Mouse (Mus musculus) splenic B cell, adult 2 months (primary cell): ENCODE measurements around the gene Adprm.
A peak's percentile ranks its signal among the peaks of the same experiment; 100 is the strongest.

Experiments
- DNase-seq: peaks from one replicate; pipeline ENCODE4 v3.0.0-alpha.2; 2011; ENCODE audit warnings: low read depth, low spot score
- H3K27me3 ChIP-seq: 2 replicates; pipeline ENCODE4 v1.6.1; 2012; ENCODE audit warnings: mild to moderate bottlenecking, low read length, moderate library complexity, mixed read lengths; ENCODE audit not compliant: control insufficient read depth, poor library complexity, insufficient read depth, severe bottlenecking
- H3K36me3 ChIP-seq: 2 replicates; pipeline ENCODE4 v1.6.1; 2012; ENCODE audit warnings: mild to moderate bottlenecking, low read length, moderate library complexity, mixed read lengths; ENCODE audit not compliant: control insufficient read depth, poor library complexity, insufficient read depth, severe bottlenecking

Gene Adprm

DNA sequence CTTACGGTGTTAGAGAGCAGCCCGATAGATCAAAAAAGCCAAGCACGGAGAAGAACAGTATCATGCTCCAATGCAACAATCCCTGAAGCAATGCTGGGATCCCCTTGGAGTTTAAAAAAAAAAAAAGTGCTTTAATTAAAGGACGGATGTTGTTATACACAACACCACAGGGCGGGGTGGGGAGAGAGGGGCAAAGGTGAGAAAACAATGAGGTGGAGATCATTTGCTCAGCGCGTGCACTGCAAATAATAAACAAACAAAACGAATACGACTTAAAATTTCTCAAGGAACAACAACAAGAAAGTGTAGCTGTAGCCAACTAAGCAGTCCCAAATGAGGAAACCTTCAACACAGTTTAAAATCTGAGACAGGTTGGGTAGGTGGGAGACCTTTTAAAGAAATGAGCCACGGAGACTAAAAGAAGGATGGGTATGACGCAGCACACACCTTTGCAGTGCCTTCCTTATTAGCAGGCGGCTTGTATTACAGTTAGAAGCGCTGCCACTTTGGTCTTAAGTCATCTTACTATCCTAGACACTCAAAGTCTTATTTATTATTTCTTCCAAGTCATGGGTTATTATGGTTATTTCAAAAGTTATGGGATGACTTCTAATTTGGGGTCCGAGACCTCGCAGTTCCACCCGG is 596 bp downstream of the Adprm start:
- peak; percentile 2 for DNase-seq
- H3K27me3 ChIP-seq: no peaks in the 10 kb centered on the region

DNA sequence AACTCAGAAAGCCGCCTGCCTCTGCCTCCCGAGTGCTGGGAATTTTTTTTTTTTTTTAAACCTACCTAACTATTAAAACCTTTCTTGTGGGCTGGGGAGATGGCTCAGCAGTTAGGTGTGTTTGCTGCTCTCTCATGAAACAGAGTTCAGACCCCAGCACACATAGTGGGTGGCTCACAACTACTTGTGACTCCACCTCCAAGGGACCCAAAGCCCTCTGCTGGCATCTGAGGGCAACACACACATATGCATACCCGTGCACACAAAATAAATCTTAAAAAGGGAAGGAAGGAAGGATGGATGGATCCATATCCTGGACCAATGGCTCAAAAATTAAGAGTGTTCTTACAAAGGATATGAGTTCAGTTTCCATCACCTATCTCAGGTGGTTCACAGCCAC is 3.1 kb downstream of the Adprm start:
- Histone ChIP-seq H3K36me3 (peaks cover 2% of the 10 kb centered on the region; the same call in 1 of the 2 replicates), H3K27me3 (no peaks in the 10 kb centered on the region)
- DNase-seq: peak; percentile 11

More for the DNA sequence above, 596 bp downstream of the Adprm start:
- peaks cover 6% of the 10 kb centered on the region for H3K36me3 ChIP-seq

DNA sequence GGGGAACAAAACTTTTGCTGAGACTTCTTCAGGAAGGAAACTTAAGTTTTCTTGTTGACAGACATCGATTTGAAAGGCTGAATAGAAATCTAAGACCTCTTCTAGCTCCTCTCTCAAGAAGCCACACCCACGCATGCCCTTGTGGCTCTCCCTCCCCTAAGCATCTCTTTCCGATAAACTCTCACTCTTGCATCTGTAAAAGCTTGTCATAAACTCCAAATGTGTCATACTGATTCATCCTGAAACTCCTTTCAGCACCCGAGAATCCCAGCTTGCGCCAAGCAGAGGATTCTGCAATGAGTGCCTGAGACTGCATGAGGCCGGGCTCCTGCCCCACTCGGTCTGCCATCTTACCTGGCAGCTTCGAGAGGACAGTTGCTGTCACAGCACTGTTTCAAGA is 3.9 kb downstream of the Adprm start:
- H3K36me3 ChIP-seq: peaks cover 2% of the 10 kb centered on the region; the same call in 1 of the 2 replicates
- DNase-seq: no peak
- H3K27me3 ChIP-seq: no peaks in the 10 kb centered on the region

DNA sequence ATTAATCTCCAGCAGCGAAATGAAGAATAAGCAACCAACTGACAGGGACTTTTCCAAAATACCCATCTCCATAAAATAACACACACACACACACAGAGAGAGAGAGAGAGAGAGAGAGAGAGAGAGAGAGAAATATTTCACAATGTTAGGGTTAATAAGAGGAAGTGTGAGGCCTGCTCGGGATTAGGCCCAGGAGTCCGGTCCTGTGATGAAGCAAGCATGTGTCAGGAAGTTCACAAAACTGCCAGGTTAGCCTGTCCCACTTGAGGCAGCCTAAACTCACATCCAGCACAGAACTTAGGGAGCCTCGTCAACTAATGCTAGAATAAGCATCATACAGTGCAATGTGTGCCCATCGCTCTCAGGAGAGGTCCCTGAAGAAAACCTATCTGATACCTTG is 5.2 kb downstream of the Adprm start:
- no peak for DNase-seq
- Histone ChIP-seq H3K27me3 (no peaks in the 10 kb centered on the region), H3K36me3 (peaks cover 2% of the 10 kb centered on the region; the same call in 1 of the 2 replicates)

DNA sequence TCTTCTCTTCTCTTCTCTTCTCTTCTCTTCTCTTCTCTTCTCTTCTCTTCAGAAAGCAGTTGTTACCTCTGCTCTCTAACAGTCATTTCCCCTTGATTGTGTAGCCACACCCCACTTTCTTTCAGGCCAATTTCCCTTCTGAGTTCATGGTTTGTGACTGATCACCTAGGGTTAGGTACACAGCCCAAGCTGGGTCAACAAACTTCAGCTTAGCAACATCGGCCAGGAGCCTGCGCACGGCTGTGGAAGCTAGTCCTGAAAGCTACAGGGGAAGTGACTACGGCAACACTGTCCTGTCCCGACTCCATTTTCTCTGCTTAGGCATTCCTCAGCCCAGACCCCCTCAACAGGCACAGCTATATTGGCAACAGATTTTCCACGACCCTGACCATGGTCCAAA is 7.4 kb downstream of the Adprm start:
- DNase-seq: no peak
- H3K27me3 ChIP-seq: no peaks in the 10 kb centered on the region
- H3K36me3 ChIP-seq: peaks cover 13% of the 10 kb centered on the region

DNA sequence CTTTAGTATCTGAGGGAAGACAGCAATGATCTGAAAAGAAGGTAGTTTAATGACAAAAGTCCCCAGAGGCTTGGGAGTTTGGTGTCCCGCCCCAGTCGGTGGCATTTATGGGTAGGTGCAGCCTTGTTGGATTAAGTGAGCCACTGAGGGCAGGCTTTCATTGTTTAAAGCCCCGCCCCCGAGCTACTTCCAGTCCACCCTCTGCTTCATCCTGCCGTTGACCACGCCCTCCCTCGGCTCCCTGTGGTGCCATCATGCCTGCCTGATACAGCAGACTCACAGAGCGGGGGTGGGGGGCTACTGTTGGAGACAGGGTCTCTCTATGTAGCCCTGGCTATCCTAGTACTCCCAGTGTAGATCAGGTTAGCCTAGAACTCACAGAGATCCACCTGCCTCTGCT is 9.4 kb downstream of the Adprm start:
- Histone ChIP-seq H3K36me3 (peaks cover 13% of the 10 kb centered on the region), H3K27me3 (no peaks in the 10 kb centered on the region)
- DNase-seq: no peak

DNA sequence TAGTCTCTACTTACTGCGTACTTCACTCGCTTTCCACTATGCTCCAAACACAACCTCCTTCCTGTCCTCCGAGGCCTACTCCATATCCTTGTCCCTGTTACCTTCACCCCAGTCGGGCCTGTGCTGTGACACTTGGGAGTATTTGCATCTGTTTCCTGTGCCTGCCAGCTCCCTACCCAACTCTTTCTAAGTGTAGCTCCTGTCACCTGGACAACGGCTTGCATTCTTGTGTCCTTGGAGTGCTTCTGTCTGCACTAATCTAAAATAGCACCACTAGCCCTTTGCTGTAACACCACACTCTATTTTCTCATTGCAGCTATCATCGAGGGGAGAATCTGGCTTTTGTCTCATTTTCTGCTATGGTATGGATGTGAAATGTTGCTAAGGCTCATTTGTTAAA is 11.9 kb downstream of the Adprm start:
- no peaks in the 10 kb centered on the region for H3K27me3 ChIP-seq
- no peak for DNase-seq
- peaks cover 16% of the 10 kb centered on the region for H3K36me3 ChIP-seq

DNA sequence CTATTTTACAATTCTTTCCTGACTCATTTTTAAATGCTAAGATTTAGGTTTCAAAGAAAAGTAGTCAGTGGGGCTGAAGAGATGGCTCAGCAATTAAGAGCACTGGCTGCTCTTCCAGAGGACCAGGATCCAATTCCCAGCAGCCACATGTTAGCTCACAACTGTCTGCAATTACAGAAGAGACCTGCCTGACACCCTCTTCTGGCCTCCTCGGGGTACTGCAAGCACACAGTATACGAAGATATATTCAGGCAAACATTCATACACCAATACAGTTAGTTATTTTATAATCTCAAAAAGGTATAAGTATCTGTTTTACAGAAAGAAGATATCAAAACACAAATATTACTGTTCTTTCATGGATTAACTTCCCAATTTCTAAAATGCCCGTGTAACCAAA is 12.6 kb downstream of the Adprm start:
- Histone ChIP-seq H3K36me3 (peaks cover 15% of the 10 kb centered on the region), H3K27me3 (no peaks in the 10 kb centered on the region)
- no peak for DNase-seq

DNA sequence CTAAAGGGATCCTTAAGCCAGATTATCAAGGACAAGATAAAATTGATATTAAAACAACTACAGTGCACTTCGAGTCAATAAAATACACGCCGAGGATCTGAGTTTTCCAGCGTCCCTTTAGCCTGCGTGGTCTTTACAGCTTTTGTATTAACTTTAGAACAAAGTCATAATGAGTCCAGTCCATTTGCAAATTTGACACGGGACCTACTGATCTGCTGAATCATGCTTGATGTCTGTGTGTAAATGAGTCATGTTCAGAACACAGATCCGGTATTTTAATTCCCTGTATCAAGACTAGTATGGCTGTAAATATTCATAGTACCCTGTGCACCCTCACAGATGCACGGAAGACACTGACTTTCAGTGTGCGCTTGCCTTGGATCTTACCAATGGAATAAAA is 15.5 kb downstream of the Adprm start:
- H3K27me3 ChIP-seq: no peaks in the 10 kb centered on the region
- DNase-seq: no peak
- H3K36me3 ChIP-seq: peaks cover 15% of the 10 kb centered on the region

DNA sequence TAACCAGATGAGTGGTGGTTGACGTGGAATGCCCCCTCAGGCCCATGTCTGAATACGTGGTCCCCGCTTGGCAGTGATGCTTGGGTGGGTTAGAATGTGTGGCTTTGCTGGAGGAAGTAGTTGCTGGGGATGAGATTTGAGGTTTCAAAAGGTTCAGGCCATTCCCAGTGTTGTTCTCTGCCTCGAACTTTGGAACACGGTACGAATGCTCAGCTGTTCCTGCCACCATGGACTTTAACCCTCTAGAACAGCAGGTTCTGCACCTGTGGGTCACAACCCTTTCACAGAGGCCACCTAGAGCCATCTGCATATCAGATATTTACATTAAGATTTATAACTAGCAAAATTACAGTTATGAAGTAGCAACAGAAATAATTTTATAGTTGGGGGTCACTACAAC is 16.2 kb downstream of the Adprm start:
- Histone ChIP-seq H3K36me3 (peaks cover 10% of the 10 kb centered on the region), H3K27me3 (no peaks in the 10 kb centered on the region)
- DNase-seq: no peak

DNA sequence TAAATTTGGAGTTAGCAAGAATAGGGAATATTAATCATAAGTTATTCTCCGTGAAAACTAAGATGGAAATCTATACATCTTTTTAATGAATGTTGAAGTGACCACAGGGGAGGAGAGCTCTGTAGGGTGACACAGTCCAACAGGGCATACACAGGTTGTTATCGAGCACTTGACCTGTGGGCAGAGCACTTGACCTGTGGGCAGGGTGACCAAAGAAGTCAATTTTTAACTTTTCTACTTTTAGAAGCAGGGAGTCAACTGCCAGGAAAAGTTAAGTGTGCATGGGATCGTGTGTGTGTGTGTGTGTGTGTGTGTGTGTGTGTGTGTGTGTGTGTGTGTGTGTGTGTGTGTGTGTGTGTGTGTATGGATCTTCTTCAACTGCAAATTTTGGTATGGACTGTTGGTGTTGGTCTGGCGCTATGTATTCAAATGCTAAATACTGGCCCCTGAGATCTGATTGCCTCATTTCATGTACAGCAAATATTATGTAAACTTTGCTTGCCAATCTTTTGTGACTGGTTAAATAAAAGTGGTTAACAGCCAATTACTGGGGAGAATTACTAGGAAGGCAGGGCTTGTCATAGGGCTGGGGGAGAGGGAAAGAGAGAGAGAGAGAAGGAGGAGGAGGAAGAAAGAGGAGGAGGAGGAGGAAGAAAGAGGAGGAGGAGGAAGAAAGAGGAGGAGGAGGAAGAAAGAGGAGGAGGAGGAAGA is 17.5 kb downstream of the Adprm start:
- 0 out of 2 replicates have a peak, but pooled peaks cover 4% of the 10 kb centered on the region for H3K36me3 ChIP-seq
- no peaks in the 10 kb centered on the region for H3K27me3 ChIP-seq
- DNase-seq: no peak

DNA sequence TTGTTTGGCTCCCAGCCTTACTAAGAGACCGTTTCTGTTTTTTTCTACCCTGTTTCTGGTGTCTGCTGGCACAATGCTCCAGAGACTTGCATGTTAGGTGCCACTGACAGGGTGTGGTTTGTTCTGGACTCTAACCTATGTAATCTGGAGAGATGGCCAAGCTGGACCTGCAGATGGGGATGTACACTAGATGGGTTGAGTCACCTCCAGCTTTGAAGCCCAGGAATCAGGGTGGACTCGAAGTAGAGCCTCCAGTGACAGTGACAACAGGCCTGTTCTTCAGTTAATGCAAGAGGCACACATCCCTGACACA is 20.8 kb downstream of the Adprm start:
- DNase-seq: no peak
- no peaks in the 10 kb centered on the region for H3K36me3 ChIP-seq
- no peaks in the 10 kb centered on the region for H3K27me3 ChIP-seq

DNA sequence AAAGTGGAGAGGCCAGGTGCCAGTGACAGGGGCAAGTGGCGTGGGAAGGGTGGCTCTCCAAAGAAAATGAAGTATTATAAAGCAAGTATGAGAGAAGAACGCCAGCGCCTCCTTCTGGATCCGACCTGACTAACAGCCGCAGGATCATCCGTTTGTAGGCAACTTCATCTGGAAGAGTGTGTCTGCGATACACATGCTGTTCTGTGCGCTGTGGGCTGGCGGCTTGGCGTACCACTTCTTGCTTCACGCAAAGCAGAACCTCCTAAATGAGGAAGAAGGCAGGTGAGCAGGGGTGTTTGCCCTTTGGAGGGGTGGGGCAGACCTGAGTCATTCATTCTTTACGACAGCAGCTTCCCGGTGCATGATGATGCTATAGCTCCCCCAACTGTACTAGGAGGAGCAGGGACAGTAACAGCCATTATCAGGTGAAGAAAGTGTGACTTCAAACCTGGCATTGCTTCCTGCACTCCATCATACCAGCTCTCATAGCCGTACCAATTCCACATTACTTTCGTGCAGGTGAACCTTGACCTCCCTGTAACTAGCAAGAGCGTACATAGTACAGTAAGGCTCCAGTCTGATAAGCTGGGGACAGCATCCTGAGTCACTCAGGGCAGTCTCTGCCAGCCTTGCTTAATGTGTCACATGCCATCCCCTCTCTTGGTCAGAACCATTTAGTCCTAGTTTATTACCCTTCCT is 21.3 kb downstream of the Adprm start:
- no peak for DNase-seq
- Histone ChIP-seq H3K36me3 (no peaks in the 10 kb centered on the region), H3K27me3 (no peaks in the 10 kb centered on the region)

DNA sequence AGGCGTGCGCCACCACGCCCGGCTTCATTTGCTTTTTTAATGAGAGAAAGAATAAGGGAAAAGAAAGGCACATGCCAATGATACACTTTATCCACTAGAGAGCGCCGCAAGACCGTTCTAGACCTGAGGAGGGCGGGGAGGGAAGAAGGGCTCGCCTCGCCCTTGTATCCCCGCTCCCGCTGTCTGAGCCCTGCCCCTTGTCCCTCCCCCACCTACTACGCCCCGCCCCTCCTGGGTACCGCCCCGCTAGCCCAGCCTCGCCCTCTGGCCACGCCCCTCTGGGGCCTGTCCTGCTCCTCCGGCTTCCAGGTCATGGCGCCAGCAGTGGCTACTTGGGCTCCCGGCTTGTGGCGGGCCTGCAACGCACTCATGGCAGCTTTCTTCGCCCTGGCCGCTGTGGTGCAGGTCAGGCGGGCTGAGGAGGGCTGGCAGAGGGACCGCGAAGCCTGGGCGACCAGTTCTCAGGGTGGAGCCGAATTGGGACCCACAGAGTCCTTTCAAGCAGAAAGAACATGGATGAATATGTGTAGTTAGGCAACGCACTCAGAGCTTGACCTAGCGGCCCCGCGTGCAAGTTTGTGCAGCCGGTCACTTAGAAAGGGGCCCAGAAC is 27.4 kb downstream of the Adprm start, which contains the start of gene Tmem220:
TSS of gene Tmem220 (plus strand) at position 288 of the 611 bp plus-strand sequence.
- peak; percentile 95 for DNase-seq
- no peaks in the 10 kb centered on the region for H3K36me3 ChIP-seq
- no peaks in the 10 kb centered on the region for H3K27me3 ChIP-seq

DNA sequence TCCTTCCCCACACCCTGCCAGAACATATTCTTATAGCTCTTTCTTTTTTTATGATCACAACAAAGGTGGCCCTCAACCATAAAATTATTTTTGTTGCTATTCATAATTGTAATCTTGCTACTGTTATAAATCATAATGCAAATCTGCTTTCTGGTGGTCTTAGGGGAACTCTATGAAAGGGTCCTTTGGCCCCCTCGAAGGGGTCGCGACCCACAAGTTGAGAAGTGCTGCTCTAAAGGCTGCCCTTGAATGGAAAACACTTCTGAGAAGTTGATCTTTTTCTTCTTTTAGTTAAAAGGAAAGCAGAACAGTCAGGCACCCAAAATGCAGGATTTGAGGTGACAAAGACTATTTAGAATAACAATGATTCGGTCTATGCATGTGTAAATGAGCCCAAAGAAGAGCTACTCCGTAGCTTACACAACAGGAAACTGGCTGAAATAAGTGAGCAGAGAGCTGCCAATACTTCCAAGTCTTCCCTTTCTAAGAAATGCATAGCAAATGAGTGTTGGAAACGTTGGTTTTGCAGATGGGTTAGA is 28.5 kb downstream of the Adprm start:
- no peaks in the 10 kb centered on the region for H3K27me3 ChIP-seq
- no peaks in the 10 kb centered on the region for H3K36me3 ChIP-seq
- DNase-seq: no peak
